Mouse (Mus musculus) small intestine, adult 2 months (tissue): ENCODE measurements around the gene Dok1.

ENCODE experiments used
- CTCF ChIP-seq: fragments of 200-500 bp; IDR thresholded peaks from 2 replicates; pipeline ENCODE4 v1.5.1; 2012; ENCODE audit warnings: low read depth, mild to moderate bottlenecking, control low read depth, inconsistent platforms, low read length, moderate library complexity, mixed read lengths; ENCODE audit not compliant: insufficient replicate concordance, insufficient read length; ENCODE audit errors: extremely low read depth
- POLR2A ChIP-seq: fragments of 200-500 bp; IDR thresholded peaks from 2 replicates; pipeline ENCODE4 v1.6.1; 2012; ENCODE audit warnings: low read depth, mild to moderate bottlenecking, control low read depth, inconsistent platforms, low read length, moderate library complexity

DNA sequence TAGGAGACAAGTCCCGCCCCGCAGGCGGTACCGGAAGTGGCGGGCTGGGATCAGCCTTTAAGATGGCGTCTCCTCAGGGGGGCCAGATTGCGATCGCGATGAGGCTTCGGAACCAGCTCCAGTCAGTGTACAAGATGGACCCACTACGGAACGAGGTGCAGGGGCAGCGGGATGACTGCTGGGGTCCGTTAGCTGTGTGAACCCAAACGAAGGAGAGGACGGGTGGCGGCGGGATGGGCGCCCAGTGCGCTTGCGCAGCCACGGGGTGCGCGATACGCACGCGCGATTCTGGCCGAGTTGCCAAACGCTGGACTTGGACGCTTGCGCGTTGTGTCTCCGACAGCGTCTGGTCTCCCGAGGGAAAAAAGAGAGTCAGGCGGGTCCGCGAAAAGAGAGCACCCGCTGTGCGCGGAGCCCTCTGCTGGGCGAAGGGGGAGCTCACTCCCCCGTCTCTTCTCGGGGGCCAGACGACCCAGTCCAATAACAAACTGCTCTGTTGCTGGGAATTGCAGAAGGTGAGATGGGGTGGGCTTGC lies 45.1 kb upstream of the Dok1 start:
- peak; percentile 48; the same call in 1 of the 2 replicates for TF ChIP-seq CTCF
- TF ChIP-seq POLR2A, result no peak
